Mouse (Mus musculus) MEL (cell line): ENCODE data around the gene Gm37240.

Experiments
- CTCF ChIP-seq, 3 experiments: IDR thresholded peaks in 2 of 3; conservative IDR thresholded peaks in 1 of 3; 2 replicates each; pipeline ENCODE4 v1.5.1; 2011 to 2012; ENCODE audit warnings: low read length in 3 of 3, low read depth in 2 of 3, mild to moderate bottlenecking in 2 of 3, improper control_type of control experiment in 1 of 3, inconsistent platforms in 1 of 3, mixed read lengths in 1 of 3, moderate library complexity in 1 of 3; ENCODE audit not compliant: control insufficient read depth in 1 of 3, insufficient read depth in 1 of 3, poor library complexity in 1 of 3, severe bottlenecking in 1 of 3
- ETS1 ChIP-seq: IDR thresholded peaks from 2 replicates; pipeline ENCODE4 v1.6.1; 2012; ENCODE audit warnings: low read depth, mild to moderate bottlenecking, inconsistent platforms, low read length, improper control_type of control experiment, moderate library complexity
- JUND ChIP-seq: IDR thresholded peaks from 2 replicates; pipeline ENCODE4 v1.6.1; 2011; ENCODE audit warnings: low read depth, mild to moderate bottlenecking, improper control_type of control experiment, low read length
- MAFK ChIP-seq: IDR thresholded peaks from 2 replicates; pipeline ENCODE4 v1.6.1; 2011; ENCODE audit warnings: low read depth, mild to moderate bottlenecking, low read length, improper control_type of control experiment, borderline replicate concordance
- MAX ChIP-seq: IDR thresholded peaks from 2 replicates; pipeline ENCODE4 v1.6.1; 2011; ENCODE audit warnings: low read length, improper control_type of control experiment
- POLR2A ChIP-seq, 2 experiments: IDR thresholded peaks; 2 replicates each; pipeline ENCODE4 v1.6.1; 2011 to 2012; ENCODE audit warnings: low read length in 2 of 2, mild to moderate bottlenecking in 2 of 2, control low read depth in 1 of 2, improper control_type of control experiment in 1 of 2, low read depth in 1 of 2, moderate library complexity in 1 of 2; ENCODE audit not compliant: control insufficient read depth in 1 of 2, insufficient read depth in 1 of 2, poor library complexity in 1 of 2
- POLR2AphosphoS2 ChIP-seq: IDR thresholded peaks from 2 replicates; pipeline ENCODE4 v1.6.1; 2011; ENCODE audit warnings: low read length, improper control_type of control experiment
- SMC3 ChIP-seq: IDR thresholded peaks from 2 replicates; pipeline ENCODE4 v1.6.1; 2011; ENCODE audit warnings: low read depth, low read length, improper control_type of control experiment
- ZNF384 ChIP-seq: IDR thresholded peaks from 2 replicates; pipeline ENCODE4 v1.6.1; 2012; ENCODE audit warnings: low read depth, mild to moderate bottlenecking, inconsistent platforms, low read length, improper control_type of control experiment

DNA sequence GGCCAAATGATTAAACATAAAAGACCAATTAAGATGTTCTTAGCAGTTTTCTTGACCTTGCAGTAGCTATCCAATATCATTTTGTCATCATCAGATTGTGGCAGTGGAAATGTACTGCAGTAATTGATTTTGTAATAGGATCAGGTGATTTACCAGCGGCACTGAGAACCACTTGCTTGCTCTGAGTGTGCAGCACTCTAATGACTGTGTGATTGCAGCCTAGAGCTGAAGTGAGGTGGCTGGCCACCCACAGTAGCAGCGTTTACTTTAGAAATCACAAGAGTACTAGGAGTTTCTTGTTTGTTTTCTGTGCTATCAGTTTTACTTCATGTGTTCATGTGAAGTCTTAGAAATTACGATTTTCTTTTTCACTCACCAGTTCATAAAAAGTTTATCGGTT is 1011.1 kb downstream of the Gm37240 start:
- TF ChIP-seq POLR2A (IDR thresholded peaks at IDR 0.05; ENCODE audit: control insufficient read depth in 1 of 2, insufficient read depth in 1 of 2, low read depth in 1 of 2, low read length in 2 of 2, poor library complexity in 1 of 2) (no peak), POLR2AphosphoS2 (no peak), ZNF384 (no peak), MAX (no peak), CTCF (IDR thresholded peaks at IDR 0.05 in 2 of 3, conservative IDR thresholded peaks at IDR 0.05 in 1 of 3; ENCODE audit: control insufficient read depth in 1 of 3, insufficient read depth in 1 of 3, low read depth in 2 of 3, low read length in 3 of 3, poor library complexity in 1 of 3, severe bottlenecking in 1 of 3) (no peak), JUND (no peak), MAFK (no peak), ETS1 (no peak), SMC3 (no peak)
